Mouse (Mus musculus) limb, embryonic 14.5 days (tissue): ENCODE data around the gene Map3k9. TPM values are rescaled to one million over a fixed set of nuclear protein-coding genes. Genes with fewer than 3 reads are reported as not detected.

ENCODE experiments used
- ATAC-seq: fragments of 200-750 bp; cut with Nextera tagmentation; 2 replicates; pipeline ENCODE4 v1.8.0; 2017; ENCODE audit warnings: low read depth, moderate number of reproducible peaks, moderate TSS enrichment; ENCODE audit not compliant: low FRiP score
- DNase-seq: peaks from one replicate; pipeline ENCODE4 v3.0.0-alpha.2; 2015; ENCODE audit warnings: low spot score
- H3K27ac ChIP-seq: fragments of 300-500 bp; sonication (generic); replicated peaks from 2 replicates; pipeline ENCODE4 v1.5.1; 2014; ENCODE audit warnings: low read depth, mild to moderate bottlenecking, low read length, moderate library complexity, mixed read lengths
- H3K27me3 ChIP-seq: fragments of 300-500 bp; sonication (generic); 2 replicates; pipeline ENCODE4 v1.6.1; 2014; ENCODE audit warnings: low read length, mixed read lengths; ENCODE audit not compliant: control insufficient read depth, insufficient read depth
- H3K36me3 ChIP-seq: fragments of 300-500 bp; sonication (generic); 2 replicates; pipeline ENCODE4 v1.6.1; 2014; ENCODE audit warnings: mild to moderate bottlenecking, low read length, moderate library complexity, mixed read lengths; ENCODE audit not compliant: control insufficient read depth, insufficient read depth
- H3K4me1 ChIP-seq: fragments of 300-500 bp; sonication (generic); 2 replicates; pipeline ENCODE4 v1.6.1; 2014; ENCODE audit warnings: antibody characterized with exemption, low read length, mixed read lengths; ENCODE audit not compliant: control insufficient read depth, insufficient read depth
- H3K4me2 ChIP-seq: fragments of 300-500 bp; sonication (generic); replicated peaks from 2 replicates; pipeline ENCODE4 v1.6.1; 2014; ENCODE audit warnings: low read depth, mild to moderate bottlenecking, low read length, moderate library complexity; ENCODE audit not compliant: severe bottlenecking
- H3K4me3 ChIP-seq: fragments of 300-500 bp; sonication (generic); replicated peaks from 2 replicates; pipeline ENCODE4 v1.5.1; 2014; ENCODE audit warnings: low read length
- H3K9ac ChIP-seq: fragments of 300-500 bp; sonication (generic); 2 replicates; pipeline ENCODE4 v1.6.1; 2014; ENCODE audit warnings: mild to moderate bottlenecking, low read depth, low read length, moderate library complexity; ENCODE audit not compliant: severe bottlenecking
- H3K9me3 ChIP-seq: fragments of 300-500 bp; sonication (generic); 2 replicates; pipeline ENCODE4 v1.6.1; 2016; ENCODE audit warnings: low read length; ENCODE audit not compliant: control insufficient read depth
- POLR2A ChIP-seq: fragments of 200-500 bp; IDR thresholded peaks from 2 replicates; pipeline ENCODE4 v1.8.0; 2012; ENCODE audit warnings: inconsistent platforms, mild to moderate bottlenecking, moderate library complexity, borderline replicate concordance; ENCODE audit not compliant: insufficient read depth, insufficient read length; ENCODE audit errors: extremely low read depth
- WGBS: fragments of 180-500 bp; shearing (Covaris S2); extraction: QIAGEN DNeasy Blood & Tissue Kit; methylation state at CpG from one replicate; pipeline ENCODE4 v1.1.7; 2014; 5-methylcytosine and 5-hydroxymethylcytosine counted together
- polyA plus RNA-seq, 2 experiments: library from polyadenylated mRNA; depleted of rRNA in 1 of 2; stranded (reverse) in 1 of 2; unstranded in 1 of 2; fragments of >200 nt; fragmentation: Nextera tagmentation in 1 of 2; extraction: Ambion mirVana in 1 of 2; gene quantifications; 2 replicates each; pipeline versions ENCODE4 v1.2.1 to v1.2.3; 2012 to 2014

Map3k9 gene
- polyA plus RNA-seq, 2 experiments, result 0.87 to 1.5 TPM

- ATAC-seq (no peak), DNase-seq (no peak)
- no peak overlapping the region for H3K9ac ChIP-seq
- H3K4me3 ChIP-seq, result no peak overlapping the region
- WGBS, result 77% methylated on average over 9 of the region's 9 CpGs
- no peaks in the 10 kb centered on the region for H3K9me3 ChIP-seq
- no peak for TF ChIP-seq POLR2A
- H3K4me2 ChIP-seq, result no peak overlapping the region
- no peaks in the 10 kb centered on the region for H3K27me3 ChIP-seq
- no peaks in the 10 kb centered on the region for H3K36me3 ChIP-seq
- no peaks in the 10 kb centered on the region for H3K4me1 ChIP-seq
- H3K27ac ChIP-seq, result no peak overlapping the region
Measured at GRCm38 (mm10) chr12:81801134-81801533, 20.2 kb upstream of the Map3k9 start.

- H3K27me3 ChIP-seq, result no peaks in the 10 kb centered on the region
- H3K4me3 ChIP-seq, result no peak overlapping the region
- no peaks in the 10 kb centered on the region for H3K9me3 ChIP-seq
- H3K36me3 ChIP-seq, result no peaks in the 10 kb centered on the region
- DNase-seq (peak; percentile 69), ATAC-seq (no peak)
- H3K27ac ChIP-seq, result no peak overlapping the region
- H3K9ac ChIP-seq, result no peak overlapping the region
- H3K4me2 ChIP-seq, result no peak overlapping the region
- TF ChIP-seq POLR2A, result no peak
- no peaks in the 10 kb centered on the region for H3K4me1 ChIP-seq
- WGBS, result 14% methylated on average over 7 of the region's 7 CpGs
Measured at GRCm38 (mm10) chr12:81796541-81796940, 15.6 kb upstream of the Map3k9 start.

GRCm38 (mm10) chr12:81792511-81793218, 11.7 kb upstream of the Map3k9 start:
- Histone ChIP-seq H3K9ac (no peak overlapping the region), H3K27me3 (no peaks in the 10 kb centered on the region)
- no peak for DNase-seq

GRCm38 (mm10) chr12:81789499-81789898, 8.5 kb upstream of the Map3k9 start:
- TF ChIP-seq POLR2A, result no peak

More at GRCm38 (mm10) chr12:81792511-81793218, 11.7 kb upstream of the Map3k9 start:
- Histone ChIP-seq H3K4me1 (no peaks in the 10 kb centered on the region), H3K9me3 (no peaks in the 10 kb centered on the region), H3K4me2 (no peak overlapping the region), H3K36me3 (no peaks in the 10 kb centered on the region), H3K27ac (no peak overlapping the region), H3K4me3 (no peak overlapping the region)
- TF ChIP-seq POLR2A, result no peak
- peak; percentile 53 for ATAC-seq
- WGBS, result 59% methylated on average over 6 of the region's 6 CpGs

GRCm38 (mm10) chr12:81788672-81789084, 7.7 kb upstream of the Map3k9 start:
- WGBS, result 4% methylated on average over 9 of the region's 9 CpGs
- no peaks in the 10 kb centered on the region for H3K36me3 ChIP-seq
- no peak overlapping the region for H3K9ac ChIP-seq
- H3K9me3 ChIP-seq, result no peaks in the 10 kb centered on the region
- no peak for TF ChIP-seq POLR2A
- H3K4me1 ChIP-seq, result no peaks in the 10 kb centered on the region
- DNase-seq (peak; percentile 92), ATAC-seq (0 out of 2 replicates have a peak, but pooled peaks have one; percentile 58)
- no peaks in the 10 kb centered on the region for H3K27me3 ChIP-seq
- no peak overlapping the region for H3K27ac ChIP-seq
- no peak overlapping the region for H3K4me3 ChIP-seq
- H3K4me2 ChIP-seq, result no peak overlapping the region

More at GRCm38 (mm10) chr12:81789499-81789898, 8.5 kb upstream of the Map3k9 start:
- no peak for ATAC-seq
- Histone ChIP-seq H3K4me1 (no peaks in the 10 kb centered on the region), H3K4me2 (no peak overlapping the region), H3K4me3 (no peak overlapping the region), H3K9ac (no peak overlapping the region), H3K27ac (no peak overlapping the region), H3K36me3 (no peaks in the 10 kb centered on the region), H3K9me3 (no peaks in the 10 kb centered on the region), H3K27me3 (no peaks in the 10 kb centered on the region)
- DNase-seq, result no peak
- WGBS, result 49% methylated on average over 2 of the region's 2 CpGs
